Mouse (Mus musculus) heart, postnatal 14 days (tissue): ENCODE measurements around the gene Twistnb. TPM values are rescaled to one million over a fixed set of nuclear protein-coding genes. Genes with fewer than 3 reads are reported as not detected.

Experiments used
- DNase-seq, 2 experiments: peaks; one replicate each; pipeline ENCODE4 v3.0.0; 2021 to 2022
- intact Hi-C: fragments of 180-260 bp; cut with DNase I; formaldehyde crosslinking; loops from one replicate; pipeline ENCODE4 v1.15.1; 2025
- long read RNA-seq, 2 experiments: library from polyadenylated mRNA; stranded (forward); transcript quantifications; one replicate each; pipeline ENCODE4 v2.0.0; 2021
- total RNA-seq, 2 experiments: library from RNA; stranded (reverse); gene quantifications; 2 replicates each; pipeline ENCODE4 v1.2.3; 2021

Twistnb gene
- total RNA-seq: 1 to 10 TPM; 8.6 to 9.3 TPM
- long read RNA-seq, experiment 1, full-length matches to known transcripts: 14 of 19 reads
- long read RNA-seq, experiment 1, partial matches to known transcripts: 0 of 19 reads
- long read RNA-seq, experiment 1, other reads (novel, unspliced or antisense): 5 of 19 reads
- long read RNA-seq, experiment 2, full-length matches to known transcripts: 11 of 15 reads
- long read RNA-seq, experiment 2, partial matches to known transcripts: 0 of 15 reads
- long read RNA-seq, experiment 2, other reads (novel, unspliced or antisense): 4 of 15 reads

DNA sequence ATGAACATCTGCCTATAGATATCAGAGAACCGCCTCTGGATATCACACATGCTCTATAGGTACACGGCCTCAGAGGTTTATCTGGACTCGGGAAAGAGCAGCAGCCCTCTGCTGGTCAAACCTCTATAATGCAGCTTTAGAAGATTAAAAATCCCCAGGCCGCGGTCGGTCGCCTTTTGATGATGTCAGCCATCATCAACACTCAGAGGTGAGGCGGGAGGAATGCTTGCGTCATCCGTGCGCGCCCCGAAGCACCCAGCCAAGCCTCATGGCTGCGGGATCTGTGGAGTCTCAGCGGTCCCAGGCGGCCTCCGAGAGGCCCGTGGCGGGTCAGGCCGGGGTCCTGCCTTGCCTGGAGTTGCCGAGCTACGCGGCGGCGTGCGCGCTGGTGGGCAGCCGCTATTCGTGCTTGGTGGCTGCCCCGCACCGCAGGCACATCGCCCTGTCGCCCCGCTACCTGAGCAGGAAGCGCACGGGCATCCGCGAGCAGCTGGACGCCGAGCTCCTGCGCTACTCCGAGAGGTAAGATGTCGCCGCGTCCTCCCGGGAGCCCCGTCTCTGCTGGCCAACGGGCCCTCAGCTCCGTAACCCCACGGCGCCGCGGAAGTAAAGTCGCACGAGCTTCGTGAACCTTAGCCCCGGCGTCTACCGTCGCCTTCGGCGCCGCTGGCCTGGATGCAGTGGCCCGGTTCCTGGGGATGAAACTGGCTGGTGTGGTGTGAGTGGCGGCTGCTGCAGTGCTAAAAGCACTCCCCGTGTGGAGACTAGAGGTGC is at the start of gene Twistnb:
TSS of gene Twistnb (plus strand) at position 249 of the 774 bp plus-strand sequence.
- DNase-seq: peak; percentile 96 to 98
- intact Hi-C loops: loop anchor here (10.0 kb wide), 1 partner anchor 515 kb away; no protein-coding TSS in a partner anchor

DNA sequence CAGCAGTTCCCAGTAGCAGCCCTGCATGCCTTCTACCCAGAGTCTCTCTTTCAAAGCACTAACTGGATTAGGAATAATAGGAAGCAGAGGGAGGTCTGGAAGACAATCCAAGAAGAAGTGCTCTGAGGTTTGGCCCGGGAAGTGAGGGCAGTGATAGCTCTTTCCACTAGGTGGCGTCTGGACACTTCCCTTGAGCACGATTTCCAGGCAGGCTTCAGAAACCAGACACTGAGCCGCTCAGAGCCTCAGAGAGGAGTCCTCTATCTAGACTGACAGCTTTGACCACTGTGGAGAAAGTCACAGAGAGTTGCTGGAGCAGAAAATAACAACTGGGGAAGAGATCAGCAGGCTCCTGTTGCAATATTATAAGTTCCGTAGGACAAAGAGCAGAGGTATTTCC is 40.6 kb upstream of the Twistnb start:
- intact Hi-C loops: loop anchor here (1.0 to 10.0 kb wide), 3 partner anchors 35 to 1796 kb away; no protein-coding TSS in a partner anchor
- peak; percentile 63 to 78 for DNase-seq

DNA sequence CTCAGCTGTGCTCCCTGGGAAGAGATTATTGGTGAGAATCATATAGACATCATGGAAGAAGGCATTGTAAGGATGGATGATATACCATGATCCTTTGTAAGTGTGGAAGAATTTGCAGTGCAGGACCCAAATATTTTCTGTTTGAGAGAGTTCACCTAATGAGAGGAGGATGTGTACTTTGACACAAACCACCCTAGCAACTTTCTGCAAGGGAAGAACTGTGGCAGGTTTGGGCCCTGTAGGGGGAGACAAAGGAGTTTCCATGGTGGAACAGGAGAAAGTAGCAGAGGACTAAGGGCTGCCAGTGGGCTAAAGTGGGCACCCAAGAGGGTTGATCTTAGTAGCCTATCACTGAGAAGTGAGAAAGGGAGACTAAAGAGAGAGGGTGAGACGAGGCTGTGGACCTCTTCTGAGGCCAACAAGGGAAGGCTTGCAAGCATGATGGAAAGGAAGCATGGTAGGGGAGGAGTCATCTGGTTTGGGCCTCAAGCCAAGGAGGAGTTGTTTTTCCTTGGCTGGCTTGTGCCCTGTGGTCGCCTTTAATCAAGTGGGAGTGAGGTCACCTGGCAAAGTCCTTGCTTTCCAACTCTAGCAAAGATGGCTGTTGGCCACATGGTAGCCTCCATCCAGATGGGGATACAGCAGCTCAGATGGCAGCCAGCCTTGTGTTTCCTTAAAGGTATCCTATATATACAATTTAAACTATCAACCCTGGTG is 38.4 kb upstream of the Twistnb start:
- no peak for DNase-seq
- intact Hi-C loops: no loop called here

DNA sequence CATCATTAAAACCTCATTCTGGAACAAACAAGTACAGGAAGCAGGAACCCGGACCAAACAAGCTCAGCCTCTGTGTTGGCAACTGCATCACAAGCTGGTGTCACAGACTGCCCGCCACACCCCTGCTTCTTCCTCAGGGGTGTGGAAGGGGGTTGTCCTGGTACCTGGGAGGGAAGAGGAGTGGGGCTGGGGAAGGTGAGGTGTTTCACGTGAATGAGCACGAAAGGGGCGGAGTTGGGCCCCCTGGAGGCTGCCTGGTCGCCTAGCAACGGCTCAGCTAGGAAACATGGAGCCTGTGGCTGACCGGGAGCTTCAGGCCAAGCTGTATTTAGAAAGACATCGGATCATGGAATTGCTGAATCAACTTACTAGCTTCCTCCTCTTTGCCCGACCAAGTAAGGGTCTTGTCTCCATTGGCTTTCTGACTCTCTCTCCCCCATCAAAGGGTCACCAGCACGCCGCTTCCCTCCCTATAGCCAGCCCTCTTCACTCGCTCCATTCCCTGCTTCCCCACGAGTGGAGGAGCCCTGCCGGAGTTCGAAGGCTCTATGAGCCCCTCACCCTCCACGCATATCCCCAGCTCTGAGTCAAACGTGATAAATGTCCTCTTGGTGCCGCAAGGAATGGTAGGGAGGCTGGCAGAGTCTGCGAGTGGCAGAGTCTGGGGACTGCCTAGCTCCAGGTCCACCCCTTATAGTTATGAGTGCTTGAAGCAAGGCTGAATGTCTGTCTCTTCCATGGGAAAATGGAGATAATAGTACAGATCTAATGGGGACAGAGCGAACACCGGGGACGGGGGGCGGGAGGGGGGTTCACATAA is 34.4 kb upstream of the Twistnb start, which contains the start of gene Efcab10:
TSS of gene Efcab10 (plus strand) at position 51 of the 820 bp plus-strand sequence.
- DNase-seq: no peak
- intact Hi-C loops: no loop called here

DNA sequence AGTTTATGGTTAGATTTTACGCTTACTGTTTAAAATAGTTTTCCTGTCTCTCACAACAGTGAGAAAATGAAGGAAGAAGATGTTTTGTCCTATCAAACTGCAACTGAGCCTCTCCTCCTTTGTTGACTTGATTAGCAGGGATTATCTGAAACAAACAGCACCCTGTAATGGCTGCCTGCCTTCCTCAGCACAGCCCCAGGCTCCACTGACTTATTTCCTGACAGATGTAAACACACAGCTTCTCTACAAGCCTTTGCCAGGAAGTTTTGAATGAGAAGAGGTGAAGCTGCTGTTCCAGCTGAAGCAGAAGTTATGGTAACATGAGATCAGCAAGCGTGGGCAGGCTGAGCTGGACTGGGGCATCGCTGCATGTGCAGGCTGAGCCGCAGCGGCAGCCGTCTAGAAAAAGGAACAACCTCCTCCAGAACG is 26.2 kb upstream of the Twistnb start:
- intact Hi-C loops: no loop called here
- DNase-seq: peak in 1 of 2 experiments; percentile 4

DNA sequence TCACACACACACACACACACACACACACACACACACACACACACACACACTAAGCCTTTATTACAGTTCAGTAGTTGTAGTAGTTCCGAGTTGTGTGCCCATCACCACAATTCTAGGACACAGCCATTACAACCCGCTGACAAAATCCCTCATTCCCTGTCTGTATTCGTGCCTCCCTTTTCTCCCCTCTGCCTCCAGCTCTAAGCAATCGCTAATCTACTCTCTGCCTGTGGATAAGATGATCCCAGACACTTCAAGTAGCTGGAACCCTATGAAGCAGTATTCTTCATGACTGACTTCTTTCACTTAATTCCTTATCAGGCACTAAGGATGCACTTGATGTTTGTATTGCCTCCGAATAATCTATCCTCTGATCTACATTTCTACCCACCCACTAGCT is 24.4 kb upstream of the Twistnb start:
- no peak for DNase-seq
- intact Hi-C loops: no loop called here

DNA sequence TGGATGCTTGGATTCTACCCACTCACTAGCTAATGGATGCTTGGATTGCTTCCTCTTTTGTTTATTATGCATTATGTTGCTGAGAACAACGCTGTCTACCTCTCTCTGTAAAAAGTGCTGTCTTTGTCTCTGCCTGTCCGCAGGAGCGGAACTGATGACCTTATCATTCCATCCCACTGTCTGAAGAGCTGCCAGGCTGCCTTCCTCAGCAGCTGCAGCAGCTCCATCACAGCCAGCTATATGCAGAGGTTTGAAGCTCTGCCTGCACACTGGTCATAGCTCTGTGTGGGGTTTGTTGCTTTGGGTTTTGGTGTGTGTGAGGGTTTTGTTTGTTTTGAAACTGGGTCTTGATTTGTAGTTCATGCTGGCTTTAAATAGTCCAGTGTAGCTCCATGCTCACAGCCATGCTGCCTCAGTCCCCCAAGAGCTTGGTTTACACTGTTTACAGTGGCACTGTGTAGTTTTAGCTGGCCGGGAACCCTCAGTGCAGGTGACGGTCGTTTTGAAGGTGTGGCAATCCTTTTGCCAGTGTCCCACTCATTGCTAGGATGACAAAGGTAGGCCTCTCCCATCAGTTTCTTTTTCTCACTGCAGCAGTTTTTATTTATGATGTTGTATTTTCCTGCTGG is 23.9 kb upstream of the Twistnb start:
- intact Hi-C loops: no loop called here
- no peak for DNase-seq

DNA sequence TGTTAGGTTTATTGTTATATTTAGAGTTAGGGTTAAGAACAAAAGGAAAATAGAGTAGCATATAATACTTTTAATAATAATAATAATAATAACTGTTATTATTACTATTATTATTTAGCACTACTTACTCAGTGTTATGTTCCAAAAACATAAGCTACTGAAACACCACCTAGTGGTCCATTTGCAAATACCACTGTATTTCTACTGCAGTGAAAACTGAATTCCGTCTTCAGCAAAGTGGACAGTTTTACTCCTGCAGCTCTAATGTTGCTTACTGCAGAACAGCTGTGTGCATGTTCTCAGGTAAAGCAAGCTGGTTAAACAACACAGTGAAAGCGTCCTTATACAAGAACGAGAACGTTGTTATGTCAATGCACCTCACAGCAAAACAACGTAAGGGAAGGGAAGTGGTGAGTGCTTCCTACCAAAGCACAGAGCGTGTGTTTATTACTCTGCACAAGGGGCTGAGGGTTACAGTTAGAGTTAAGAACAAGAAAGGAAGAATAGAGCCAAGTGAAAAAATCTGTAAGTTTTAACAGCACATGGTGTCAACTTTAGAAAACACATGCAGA is 17.8 kb upstream of the Twistnb start:
- intact Hi-C loops: no loop called here
- no peak for DNase-seq

DNA sequence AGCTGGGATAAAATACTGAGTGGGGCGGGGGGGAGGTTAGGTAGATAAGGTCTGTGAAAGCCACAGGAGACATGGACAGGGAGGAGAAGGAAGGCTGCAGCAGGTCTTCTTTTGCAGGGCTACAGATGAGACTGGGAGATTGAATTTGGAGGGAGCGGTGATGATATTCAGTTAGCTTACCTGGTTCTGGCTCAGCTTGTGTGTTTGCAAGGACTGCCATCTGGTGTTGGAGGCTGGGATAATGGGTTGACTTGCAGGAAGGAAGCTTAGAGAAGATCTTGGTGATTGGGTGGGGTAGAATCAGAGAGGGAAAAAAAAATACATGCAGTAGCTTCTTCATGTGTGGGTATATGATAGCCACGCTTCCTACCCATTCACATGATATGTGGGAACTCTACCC is 5.1 kb upstream of the Twistnb start:
- intact Hi-C loops: loop anchor here (1.0 to 10.0 kb wide), 2 partner anchors 35 to 510 kb away; no protein-coding TSS in a partner anchor

DNA sequence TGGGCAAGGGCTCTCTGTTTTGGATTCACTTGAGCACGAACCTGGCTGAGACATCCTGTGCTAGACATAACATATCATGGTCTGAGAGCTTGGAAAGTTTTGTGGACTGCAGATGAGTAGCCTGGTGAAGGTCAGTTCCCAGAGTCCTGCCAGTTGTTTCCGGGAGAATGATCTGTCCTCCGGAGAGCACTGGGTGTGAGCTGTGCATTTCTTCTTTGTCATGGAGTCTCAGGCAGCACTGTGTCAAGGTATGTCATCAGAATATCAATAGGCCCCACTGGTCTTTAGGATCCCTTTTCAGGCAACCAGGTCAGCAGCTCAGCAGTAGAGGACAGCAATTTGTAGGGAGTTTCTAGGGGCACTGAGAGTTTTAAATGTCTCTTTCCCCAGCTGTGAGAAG is 2.1 kb upstream of the Twistnb start:
- intact Hi-C loops: loop anchor here (1.0 to 10.0 kb wide), 2 partner anchors 41 to 512 kb away; no protein-coding TSS in a partner anchor
- no peak for DNase-seq

More for the DNA sequence above, 5.1 kb upstream of the Twistnb start:
- peak; percentile 6 to 34 for DNase-seq

DNA sequence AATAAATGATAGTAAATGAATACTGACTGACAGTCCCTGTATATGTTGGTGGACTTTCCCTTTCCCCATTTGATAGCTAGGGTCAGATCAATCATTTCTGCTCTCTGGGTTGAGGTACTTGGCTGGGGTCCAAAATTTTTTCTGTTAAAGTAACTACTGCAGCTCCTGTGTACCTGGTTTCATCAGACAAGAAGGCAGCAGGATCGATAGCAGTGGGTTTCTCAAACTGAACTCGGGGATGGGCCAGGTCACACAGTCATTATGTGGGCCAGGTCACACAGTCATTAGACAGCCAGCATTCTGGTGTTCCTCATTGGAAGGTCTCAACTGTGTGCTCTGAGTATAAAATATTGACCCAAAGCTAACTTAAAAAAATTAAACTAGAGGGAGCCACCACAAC is 1.7 kb upstream of the Twistnb start:
- intact Hi-C loops: loop anchor here (1.0 to 10.0 kb wide), 2 partner anchors 41 to 513 kb away; no protein-coding TSS in a partner anchor
- DNase-seq: no peak

DNA sequence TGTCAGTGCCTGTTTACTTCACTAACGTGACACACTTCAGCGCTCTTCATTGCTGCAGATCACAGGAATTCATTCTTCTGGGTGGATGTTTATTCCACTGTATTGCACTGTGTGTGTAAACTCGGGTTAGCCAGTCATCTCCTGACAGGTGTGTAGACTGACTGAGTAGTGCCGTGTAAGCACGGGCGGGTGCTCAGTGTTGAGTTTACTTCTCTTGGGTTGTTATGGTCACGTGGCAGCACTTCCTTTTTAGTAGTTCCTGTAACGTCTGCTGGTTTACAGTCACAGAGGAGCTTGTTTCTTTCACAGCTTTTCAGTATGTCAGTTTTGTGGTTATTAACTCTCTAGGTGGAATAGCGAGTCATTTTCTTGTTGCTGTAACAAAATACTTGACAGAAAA is 4.4 kb downstream of the Twistnb start:
- DNase-seq: no peak
- intact Hi-C loops: no loop called here

DNA sequence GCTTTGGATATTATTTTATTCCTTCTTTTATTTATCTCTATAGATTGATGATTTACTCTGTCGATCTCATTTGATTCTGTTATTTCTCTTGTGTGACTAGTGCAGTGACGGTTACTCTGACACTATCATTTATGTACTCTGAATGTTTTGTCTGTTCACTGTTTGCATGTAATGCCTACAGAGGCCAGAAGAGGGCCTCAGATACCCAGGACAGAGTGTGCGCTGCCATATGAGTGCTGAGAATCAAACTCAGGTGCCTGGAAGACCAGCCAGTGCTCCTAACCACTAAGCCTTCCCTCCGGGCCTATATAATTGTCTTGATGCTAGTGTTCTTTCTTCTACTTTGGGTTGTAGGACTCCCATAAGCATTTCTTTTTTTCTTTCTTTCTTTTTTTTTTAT is 5.3 kb downstream of the Twistnb start:
- no peak for DNase-seq
- intact Hi-C loops: no loop called here

DNA sequence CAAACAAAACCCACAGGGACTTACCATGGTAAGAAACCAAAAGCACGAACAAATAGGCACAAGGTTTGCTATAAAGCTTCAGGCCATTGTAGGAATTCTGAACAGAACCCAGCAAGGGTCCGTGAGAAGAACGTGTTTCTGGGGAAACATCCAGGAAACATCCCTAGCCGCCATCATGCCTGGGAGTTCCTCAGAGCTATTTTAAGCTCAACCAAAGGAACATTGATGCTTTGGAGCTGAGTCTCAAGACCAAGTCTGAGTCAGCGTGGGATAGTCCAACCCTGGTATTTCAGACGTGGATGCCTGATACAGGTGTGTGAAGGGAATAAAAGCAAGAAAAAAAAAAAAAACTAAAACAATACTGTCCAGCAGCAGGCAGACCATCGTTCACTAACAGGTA is 26.0 kb downstream of the Twistnb start:
- intact Hi-C loops: no loop called here
- no peak for DNase-seq

DNA sequence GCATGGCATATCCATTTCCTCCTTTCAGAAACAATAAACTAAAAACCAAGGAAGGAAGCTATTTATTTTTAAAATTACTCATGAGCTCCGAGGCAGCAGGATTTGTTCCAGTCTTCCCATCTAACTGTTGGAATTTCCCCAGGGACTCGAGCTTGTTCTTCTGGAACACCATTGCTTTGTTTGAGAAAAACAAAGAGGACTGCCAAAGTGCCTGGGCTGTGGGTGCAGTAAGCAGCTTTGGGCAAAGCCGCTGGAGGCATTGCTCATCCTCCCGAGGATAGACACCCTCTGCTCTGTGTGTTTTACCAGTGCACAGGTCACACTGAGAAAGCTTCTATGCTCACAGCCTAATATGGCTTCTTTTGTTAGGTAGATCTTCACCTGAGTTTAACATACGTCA is 26.8 kb downstream of the Twistnb start:
- peak; percentile 8 to 17 for DNase-seq
- intact Hi-C loops: no loop called here

DNA sequence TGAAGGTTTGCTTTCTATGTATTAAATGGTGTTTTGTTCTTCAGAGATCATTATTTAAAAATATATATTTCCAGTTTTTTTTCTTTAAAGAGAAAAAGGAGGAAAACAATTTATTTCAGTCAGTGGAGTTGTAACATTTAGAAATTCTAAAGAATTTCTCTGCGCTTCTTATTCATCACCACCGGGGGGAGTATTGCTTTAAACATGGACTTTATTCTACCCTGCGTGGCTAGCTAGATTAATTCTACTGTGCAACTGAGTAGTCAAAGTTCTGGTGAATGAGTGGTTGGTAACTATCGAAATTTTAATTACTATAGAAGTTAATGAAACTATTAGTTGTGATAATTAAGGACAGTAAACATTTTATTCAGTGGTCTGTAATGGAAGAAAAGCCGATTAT is 51.5 kb downstream of the Twistnb start:
- no peak for DNase-seq
- intact Hi-C loops: loop anchor here (5.0 kb wide), 3 partner anchors 471 to 1711 kb away; no protein-coding TSS in a partner anchor

DNA sequence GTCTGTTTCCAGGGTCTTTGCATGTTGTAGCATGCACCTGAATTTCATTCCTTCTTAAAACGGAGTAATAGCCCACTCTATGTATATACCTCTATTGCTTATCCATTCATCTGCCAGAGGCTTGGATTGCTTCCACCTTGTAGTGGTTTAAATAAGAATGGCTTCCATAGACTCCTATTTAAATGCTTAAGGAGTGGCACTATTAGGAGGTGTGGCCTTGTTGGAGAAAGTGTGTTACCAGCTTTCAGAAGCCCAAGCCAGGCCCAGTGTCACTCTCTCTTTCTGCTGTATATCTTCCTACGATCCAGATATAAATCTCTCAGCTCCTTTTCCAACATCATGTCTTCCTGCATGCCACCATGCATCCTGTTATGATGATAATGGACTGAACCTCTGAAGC is 53.5 kb downstream of the Twistnb start:
- no peak for DNase-seq
- intact Hi-C loops: loop anchor here (5.0 kb wide), 3 partner anchors 469 to 1709 kb away; no protein-coding TSS in a partner anchor
